Mouse (Mus musculus) liver, embryonic 14.5 days (tissue): ENCODE data around the gene Plpp3.

Source experiments
- CTCF ChIP-seq: IDR thresholded peaks from 2 replicates; pipeline ENCODE4 v1.5.1; 2016; ENCODE audit warnings: antibody characterized with exemption, low read depth, control low read depth
- EP300 ChIP-seq: IDR thresholded peaks from 2 replicates; pipeline ENCODE4 v1.6.1; 2016; ENCODE audit warnings: antibody characterized with exemption, low read depth

DNA sequence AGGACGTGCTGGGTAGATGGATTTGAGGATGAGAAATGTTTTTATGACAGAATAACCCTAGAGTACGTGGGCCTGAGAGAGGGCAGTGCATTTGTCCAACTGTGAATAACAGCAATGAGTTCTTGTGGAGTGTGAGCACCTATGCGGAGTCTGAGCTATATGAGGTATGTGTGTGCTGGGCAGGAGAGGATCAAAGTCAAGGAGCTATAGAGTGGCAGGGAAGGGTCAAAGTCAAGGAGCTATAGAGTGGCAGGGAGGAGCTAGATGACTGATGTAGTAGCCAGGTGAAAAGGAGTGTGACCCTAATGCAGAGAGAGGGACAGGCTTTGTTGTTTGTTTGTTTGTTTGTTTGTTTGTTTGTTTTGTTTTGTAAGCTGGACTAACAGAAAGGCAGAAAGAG lies 98.0 kb downstream of the Plpp3 start:
- TF ChIP-seq CTCF (no peak), EP300 (no peak)
